Mouse (Mus musculus): Measurements from ENCODE around the gene Gps2. TPM values are rescaled to one million over a fixed set of nuclear protein-coding genes. Genes with fewer than 3 reads are reported as not detected.
A peak's percentile ranks its signal among the peaks of the same experiment; 100 is the strongest.

Gene Gps2
- polyA plus RNA-seq, 1 experiment = 272 TPM

DNA sequence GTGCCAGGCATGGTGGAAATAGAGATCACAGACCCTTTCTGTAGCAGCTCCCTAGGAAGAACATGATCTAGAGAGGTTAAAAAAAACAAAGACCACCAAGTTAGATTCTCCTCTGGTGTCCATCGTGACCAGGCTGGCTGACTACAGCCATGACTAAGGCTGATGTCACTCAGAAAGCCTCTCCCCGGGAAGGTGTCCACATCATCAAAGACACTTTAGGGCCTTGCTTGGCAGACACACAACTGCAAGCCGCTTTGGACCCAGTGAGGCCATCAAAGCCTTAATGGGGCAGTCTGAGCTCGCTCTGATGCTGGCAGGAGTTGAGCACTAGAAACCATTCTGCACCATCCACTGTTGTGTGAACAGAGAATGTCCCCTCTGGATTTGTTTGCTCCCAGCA is 41.2 kb upstream of the Gps2 start:
- no peak overlapping the region for H3K4me3 ChIP-seq (ENCODE audit: control insufficient read depth, insufficient read depth, low read length)
- no peaks in the 10 kb centered on the region for H3K27me3 ChIP-seq (ENCODE audit: control insufficient read depth, insufficient read depth, low read length)
- H3K27ac ChIP-seq (ENCODE audit: control insufficient read depth, insufficient read depth, low read length) = no peak overlapping the region
- H3K4me1 ChIP-seq (replicated peaks; ENCODE audit: control insufficient read depth, insufficient read depth, low read length) = no peaks in the 10 kb centered on the region
- no peak for DNase-seq
- 84% methylated on average over 4 of the region's 4 CpGs for WGBS
- H3K36me3 ChIP-seq (ENCODE audit: control insufficient read depth, insufficient read depth, low read length) = no peaks in the 10 kb centered on the region
- no peak for TF ChIP-seq POLR2A (IDR thresholded peaks at IDR 0.05; ENCODE audit: control insufficient read depth, extremely low read depth, insufficient read depth, low read length, poor library complexity)
- TF ChIP-seq CTCF (IDR thresholded peaks at IDR 0.05; ENCODE audit: borderline replicate concordance, control insufficient read depth, extremely low read depth, insufficient read depth, low read length, poor library complexity) = no peak

- no peak overlapping the region for H3K4me3 ChIP-seq (ENCODE audit: control insufficient read depth, insufficient read depth, low read length)
- H3K27ac ChIP-seq (ENCODE audit: control insufficient read depth, insufficient read depth, low read length) = no peak overlapping the region
- no peaks in the 10 kb centered on the region for H3K27me3 ChIP-seq (ENCODE audit: control insufficient read depth, insufficient read depth, low read length)
- H3K4me1 ChIP-seq (replicated peaks; ENCODE audit: control insufficient read depth, insufficient read depth, low read length) = peaks cover 7% of the 10 kb centered on the region
- no peaks in the 10 kb centered on the region for H3K36me3 ChIP-seq (ENCODE audit: control insufficient read depth, insufficient read depth, low read length)
- TF ChIP-seq CTCF (IDR thresholded peaks at IDR 0.05; ENCODE audit: borderline replicate concordance, control insufficient read depth, extremely low read depth, insufficient read depth, low read length, poor library complexity) (no peak), POLR2A (IDR thresholded peaks at IDR 0.05; ENCODE audit: control insufficient read depth, extremely low read depth, insufficient read depth, low read length, poor library complexity) (no peak)
- no peak for DNase-seq
- WGBS = 38% methylated on average over 7 of the region's 7 CpGs
Observed at GRCm38 (mm10) chr11:69876186-69876585, 37.5 kb upstream of the Gps2 start.

DNA sequence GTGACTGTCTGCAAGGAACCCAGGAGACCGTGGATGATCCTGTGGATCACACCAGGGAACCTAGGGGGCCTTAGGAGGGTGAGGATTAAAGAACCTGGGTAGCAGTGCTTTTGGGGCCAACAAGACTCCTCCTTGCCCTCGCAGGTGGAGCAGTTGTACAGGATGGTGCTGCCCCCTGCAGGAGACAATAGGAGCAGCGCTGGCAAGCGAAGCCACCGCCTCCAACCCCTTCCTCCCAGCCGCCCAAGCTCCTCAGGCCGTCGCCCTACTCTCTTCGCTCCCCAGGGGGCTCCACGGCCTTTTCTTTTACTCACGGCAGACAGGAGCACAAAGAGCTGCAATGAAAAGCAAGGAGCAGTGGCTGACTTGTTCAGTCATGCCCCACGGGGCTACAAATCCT is 36.8 kb upstream of the Gps2 start:
- peak; percentile 92 for DNase-seq
- peaks cover 14% of the 10 kb centered on the region for H3K4me1 ChIP-seq (replicated peaks; ENCODE audit: control insufficient read depth, insufficient read depth, low read length)
- no peaks in the 10 kb centered on the region for H3K36me3 ChIP-seq (ENCODE audit: control insufficient read depth, insufficient read depth, low read length)
- H3K27ac ChIP-seq (ENCODE audit: control insufficient read depth, insufficient read depth, low read length) = no peak overlapping the region
- TF ChIP-seq POLR2A (IDR thresholded peaks at IDR 0.05; ENCODE audit: control insufficient read depth, extremely low read depth, insufficient read depth, low read length, poor library complexity) (no peak), CTCF (IDR thresholded peaks at IDR 0.05; ENCODE audit: borderline replicate concordance, control insufficient read depth, extremely low read depth, insufficient read depth, low read length, poor library complexity) (peak; percentile 91)
- H3K4me3 ChIP-seq (ENCODE audit: control insufficient read depth, insufficient read depth, low read length) = no peak overlapping the region
- WGBS = 4% methylated on average over 12 of the region's 12 CpGs
- no peaks in the 10 kb centered on the region for H3K27me3 ChIP-seq (ENCODE audit: control insufficient read depth, insufficient read depth, low read length)

DNA sequence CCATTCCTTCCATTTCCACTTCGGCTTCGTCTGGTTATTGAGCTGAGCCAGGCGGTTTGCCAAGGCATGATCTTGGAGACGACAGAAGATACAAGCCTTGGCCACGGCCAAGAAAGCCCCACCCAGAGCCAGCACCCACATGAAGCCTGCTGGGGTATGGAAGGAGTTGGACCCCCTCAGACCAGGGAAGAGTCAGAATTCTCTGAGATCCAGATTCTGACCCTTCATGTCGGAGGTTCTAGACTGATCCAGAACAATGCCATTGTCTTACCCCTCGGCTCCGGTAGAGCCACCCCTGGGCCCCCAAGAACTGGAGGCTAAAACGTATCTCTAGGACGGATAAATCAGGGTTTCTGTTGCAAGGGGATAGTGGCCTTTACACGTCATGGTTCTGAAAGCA is 35.8 kb upstream of the Gps2 start, which contains the start of gene Tmem95:
Gene Tmem95 (minus strand): TSS at position 141 of the 400 bp plus-strand sequence.
- Histone ChIP-seq H3K27me3 (ENCODE audit: control insufficient read depth, insufficient read depth, low read length) (no peaks in the 10 kb centered on the region), H3K4me1 (replicated peaks; ENCODE audit: control insufficient read depth, insufficient read depth, low read length) (peaks cover 19% of the 10 kb centered on the region), H3K4me3 (ENCODE audit: control insufficient read depth, insufficient read depth, low read length) (no peak within 1 kb of the TSS), H3K27ac (ENCODE audit: control insufficient read depth, insufficient read depth, low read length) (no peak within 1 kb of the TSS), H3K36me3 (ENCODE audit: control insufficient read depth, insufficient read depth, low read length) (no peaks in the 10 kb centered on the region)
- no peak for DNase-seq
- WGBS = 97% methylated on average over 11 of the region's 11 CpGs
- TF ChIP-seq CTCF (IDR thresholded peaks at IDR 0.05; ENCODE audit: borderline replicate concordance, control insufficient read depth, extremely low read depth, insufficient read depth, low read length, poor library complexity) (no peak), POLR2A (IDR thresholded peaks at IDR 0.05; ENCODE audit: control insufficient read depth, extremely low read depth, insufficient read depth, low read length, poor library complexity) (no peak)

DNA sequence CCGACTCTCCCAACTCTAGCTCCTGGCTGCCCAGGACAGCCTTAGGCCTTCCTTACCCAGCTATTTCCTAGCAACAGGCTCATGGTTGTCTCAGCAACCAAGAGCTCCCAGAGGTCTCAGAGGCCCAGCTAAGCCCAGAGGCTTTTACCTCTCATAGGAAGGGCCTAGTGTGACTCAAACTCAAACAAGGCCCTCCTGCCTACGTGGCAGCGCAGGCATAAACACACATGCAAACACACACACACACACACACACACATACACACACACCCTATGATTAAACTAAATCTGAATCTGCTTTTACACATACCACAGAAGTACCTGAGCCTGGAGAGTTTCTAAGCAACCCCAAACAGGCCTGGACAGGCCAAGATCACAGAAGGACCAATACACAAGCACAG is 35.3 kb upstream of the Gps2 start:
- whole genome bisulfite sequencing = 96% methylated on average over 3 of the region's 3 CpGs

GRCm38 (mm10) chr11:69878952-69879351 is 34.7 kb upstream of the Gps2 start:
- no peak for DNase-seq
- Histone ChIP-seq H3K4me1 (replicated peaks; ENCODE audit: control insufficient read depth, insufficient read depth, low read length) (peaks cover 19% of the 10 kb centered on the region), H3K27me3 (ENCODE audit: control insufficient read depth, insufficient read depth, low read length) (no peaks in the 10 kb centered on the region), H3K27ac (ENCODE audit: control insufficient read depth, insufficient read depth, low read length) (no peak overlapping the region), H3K36me3 (ENCODE audit: control insufficient read depth, insufficient read depth, low read length) (peaks cover 8% of the 10 kb centered on the region), H3K4me3 (ENCODE audit: control insufficient read depth, insufficient read depth, low read length) (no peak overlapping the region)
- 93% methylated on average over 6 of the region's 6 CpGs for whole genome bisulfite sequencing
- no peak for TF ChIP-seq CTCF (IDR thresholded peaks at IDR 0.05; ENCODE audit: borderline replicate concordance, control insufficient read depth, extremely low read depth, insufficient read depth, low read length, poor library complexity)
- no peak for TF ChIP-seq POLR2A (IDR thresholded peaks at IDR 0.05; ENCODE audit: control insufficient read depth, extremely low read depth, insufficient read depth, low read length, poor library complexity)

More for the DNA sequence above, 35.3 kb upstream of the Gps2 start:
- TF ChIP-seq POLR2A (IDR thresholded peaks at IDR 0.05; ENCODE audit: control insufficient read depth, extremely low read depth, insufficient read depth, low read length, poor library complexity) = no peak
- TF ChIP-seq CTCF (IDR thresholded peaks at IDR 0.05; ENCODE audit: borderline replicate concordance, control insufficient read depth, extremely low read depth, insufficient read depth, low read length, poor library complexity) = no peak
- Histone ChIP-seq H3K27ac (ENCODE audit: control insufficient read depth, insufficient read depth, low read length) (no peak overlapping the region), H3K4me1 (replicated peaks; ENCODE audit: control insufficient read depth, insufficient read depth, low read length) (peaks cover 19% of the 10 kb centered on the region), H3K36me3 (ENCODE audit: control insufficient read depth, insufficient read depth, low read length) (peaks cover 2% of the 10 kb centered on the region), H3K4me3 (ENCODE audit: control insufficient read depth, insufficient read depth, low read length) (no peak overlapping the region), H3K27me3 (ENCODE audit: control insufficient read depth, insufficient read depth, low read length) (no peaks in the 10 kb centered on the region)
- DNase-seq = no peak

GRCm38 (mm10) chr11:69879711-69880110 is 34.0 kb upstream of the Gps2 start:
- WGBS = 95% methylated on average over 15 of the region's 15 CpGs
- Histone ChIP-seq H3K36me3 (ENCODE audit: control insufficient read depth, insufficient read depth, low read length) (peaks cover 15% of the 10 kb centered on the region), H3K4me3 (ENCODE audit: control insufficient read depth, insufficient read depth, low read length) (no peak overlapping the region), H3K4me1 (replicated peaks; ENCODE audit: control insufficient read depth, insufficient read depth, low read length) (peaks cover 19% of the 10 kb centered on the region), H3K27me3 (ENCODE audit: control insufficient read depth, insufficient read depth, low read length) (no peaks in the 10 kb centered on the region), H3K27ac (ENCODE audit: control insufficient read depth, insufficient read depth, low read length) (no peak overlapping the region)
- no peak for DNase-seq
- TF ChIP-seq POLR2A (IDR thresholded peaks at IDR 0.05; ENCODE audit: control insufficient read depth, extremely low read depth, insufficient read depth, low read length, poor library complexity) = no peak
- no peak for TF ChIP-seq CTCF (IDR thresholded peaks at IDR 0.05; ENCODE audit: borderline replicate concordance, control insufficient read depth, extremely low read depth, insufficient read depth, low read length, poor library complexity)

Measured in thymus, adult 2 months (tissue).